Mouse (Mus musculus): ENCODE measurements at regions not wholly inside any gene's neighbourhood (a gene's known extent, or its start where the extent isn't known, plus 50 kb on each side); places are given as distances from the start of the nearest gene placed in this dataset.

DNA sequence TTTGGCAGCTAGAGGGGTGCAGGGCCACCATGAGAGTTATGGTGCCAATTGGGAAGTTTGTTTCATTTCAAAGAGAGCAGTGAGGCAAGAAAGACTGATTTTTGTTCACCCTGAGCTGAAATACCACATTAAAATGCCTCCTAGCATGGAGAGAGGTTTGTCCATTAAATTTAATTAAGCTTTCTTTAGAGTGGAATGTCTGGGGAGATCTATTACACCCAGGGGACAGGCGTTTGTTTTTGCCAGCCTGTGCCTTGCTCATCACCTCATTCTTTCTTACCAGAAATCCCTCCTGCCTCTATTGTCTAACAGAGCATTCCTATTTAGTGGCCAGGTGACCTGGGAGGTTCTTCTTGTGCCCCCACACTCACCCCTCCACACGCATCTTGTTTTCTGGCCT, 55.2 kb upstream of the Rcn1 start:
- Histone ChIP-seq H3K27ac (no peak overlapping the region), H3K36me3 (replicated peaks) (no peaks in the 10 kb centered on the region), H3K9ac (no peak overlapping the region), H3K27me3 (no peaks in the 10 kb centered on the region), H3K4me3 (replicated peaks) (no peak overlapping the region), H3K9me3 (no peaks in the 10 kb centered on the region), H3K4me2 (no peak overlapping the region), H3K4me1 (no peaks in the 10 kb centered on the region)
- no peak for ATAC-seq (ENCODE audit: low FRiP score)
- WGBS, result 59% methylated on average over 2 of the region's 2 CpGs

DNA sequence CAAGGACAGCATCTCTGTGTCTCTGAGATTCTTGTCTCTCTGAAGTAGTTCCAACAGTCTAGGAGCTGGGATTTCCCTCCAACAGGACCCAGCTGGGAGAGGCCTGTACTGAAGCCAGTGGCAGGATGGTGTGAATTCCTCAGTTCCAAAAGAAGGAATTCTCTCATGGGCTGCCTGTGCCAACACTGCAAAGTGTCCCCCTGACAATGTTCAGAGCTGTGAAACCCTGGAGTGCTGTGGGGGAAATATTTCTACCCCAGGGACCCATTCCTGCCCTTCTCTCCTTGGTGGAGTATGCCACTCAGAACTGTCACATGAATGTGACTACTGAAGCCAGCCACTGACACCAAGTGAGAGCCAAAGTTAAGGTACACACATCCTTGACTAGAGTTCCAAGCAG, 55.7 kb upstream of the Rcn1 start:
- Histone ChIP-seq H3K9me3 (no peaks in the 10 kb centered on the region), H3K4me2 (no peak overlapping the region), H3K4me1 (no peaks in the 10 kb centered on the region), H3K36me3 (replicated peaks) (no peaks in the 10 kb centered on the region), H3K4me3 (replicated peaks) (no peak overlapping the region), H3K27ac (no peak overlapping the region), H3K27me3 (no peaks in the 10 kb centered on the region), H3K9ac (no peak overlapping the region)
- no peak for ATAC-seq (ENCODE audit: low FRiP score)

DNA sequence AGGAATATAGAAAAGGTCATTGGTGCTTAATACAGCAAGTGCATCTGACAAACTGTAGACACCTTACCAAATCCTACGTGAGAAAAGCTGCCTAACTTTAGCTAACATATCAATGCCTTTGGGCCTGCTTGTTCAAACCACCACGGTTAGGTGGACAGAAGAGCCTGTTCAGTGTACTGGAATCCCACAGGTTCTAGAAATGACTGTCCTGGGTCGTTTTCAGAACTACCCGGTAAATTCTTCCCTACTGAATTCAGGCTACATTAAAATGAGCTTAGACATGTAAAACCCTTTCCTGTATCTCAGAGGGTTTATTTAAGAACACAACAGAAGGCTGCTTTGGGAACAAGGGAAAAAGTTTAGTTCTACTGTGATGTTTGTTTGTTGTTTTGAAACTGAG, 59.5 kb upstream of the Rcn1 start:
- no peak for ATAC-seq (ENCODE audit: low FRiP score)
- WGBS, result 91% methylated on average over 4 of the region's 4 CpGs

DNA sequence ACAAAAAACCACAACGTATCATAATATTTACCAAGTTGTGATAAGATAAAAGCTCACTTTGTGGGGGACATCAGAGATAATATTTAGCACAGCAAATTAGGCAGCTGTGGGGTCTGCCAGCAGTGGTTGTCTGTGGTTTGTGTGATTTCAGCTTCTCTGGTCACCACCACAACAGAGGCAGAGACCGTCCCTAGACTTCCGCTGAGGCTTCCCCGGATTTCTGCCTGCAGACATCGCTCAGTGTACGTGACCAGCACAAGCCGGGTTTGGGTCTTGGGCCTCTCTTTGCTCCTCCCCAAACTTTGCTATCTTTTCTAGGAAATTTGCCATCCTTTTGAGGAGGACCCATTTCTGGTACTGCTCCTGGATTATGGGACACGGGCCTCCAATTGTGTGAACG, 60.4 kb upstream of the Rcn1 start:
- no peaks in the 10 kb centered on the region for H3K4me1 ChIP-seq
- ATAC-seq (ENCODE audit: low FRiP score), result no peak
- no peak overlapping the region for H3K4me2 ChIP-seq
- H3K36me3 ChIP-seq (replicated peaks), result no peaks in the 10 kb centered on the region
- no peaks in the 10 kb centered on the region for H3K9me3 ChIP-seq
- 74% methylated on average over 9 of the region's 9 CpGs for WGBS
- peaks cover 3% of the 10 kb centered on the region for H3K27me3 ChIP-seq
- no peak overlapping the region for H3K4me3 ChIP-seq (replicated peaks)
- H3K9ac ChIP-seq, result no peak overlapping the region
- H3K27ac ChIP-seq, result no peak overlapping the region

More for the DNA sequence above, 59.5 kb upstream of the Rcn1 start:
- Histone ChIP-seq H3K9me3 (no peaks in the 10 kb centered on the region), H3K9ac (no peak overlapping the region), H3K4me1 (no peaks in the 10 kb centered on the region), H3K4me3 (replicated peaks) (no peak overlapping the region), H3K36me3 (replicated peaks) (no peaks in the 10 kb centered on the region), H3K4me2 (no peak overlapping the region), H3K27ac (no peak overlapping the region), H3K27me3 (peaks cover 3% of the 10 kb centered on the region)

DNA sequence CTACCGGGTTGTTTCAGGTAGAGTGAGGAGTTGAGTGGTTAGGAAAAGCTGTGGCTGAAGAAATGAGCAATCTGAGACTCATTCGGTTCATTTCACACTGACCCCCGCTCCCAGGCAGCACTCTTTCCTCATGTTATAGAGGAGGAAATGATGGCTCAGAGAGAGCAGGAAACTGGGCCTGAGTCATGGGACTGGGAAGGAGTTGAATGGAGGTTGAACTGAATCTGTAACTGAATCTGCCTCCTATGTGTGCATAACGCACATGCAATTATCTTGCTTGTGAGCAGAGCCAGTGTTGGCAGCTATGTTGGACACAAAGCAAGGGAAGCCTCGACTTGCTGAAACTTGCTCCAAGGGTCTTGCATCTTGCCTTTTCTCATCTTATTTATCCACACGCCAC, 66.5 kb upstream of the Rcn1 start:
- Histone ChIP-seq H3K27ac (no peak overlapping the region), H3K36me3 (replicated peaks) (no peaks in the 10 kb centered on the region), H3K4me1 (no peaks in the 10 kb centered on the region), H3K9me3 (no peaks in the 10 kb centered on the region), H3K4me3 (replicated peaks) (no peak overlapping the region), H3K27me3 (peaks cover 16% of the 10 kb centered on the region), H3K9ac (no peak overlapping the region), H3K4me2 (no peak overlapping the region)
- ATAC-seq (ENCODE audit: low FRiP score), result no peak
- 86% methylated on average over 6 of the region's 6 CpGs for WGBS

DNA sequence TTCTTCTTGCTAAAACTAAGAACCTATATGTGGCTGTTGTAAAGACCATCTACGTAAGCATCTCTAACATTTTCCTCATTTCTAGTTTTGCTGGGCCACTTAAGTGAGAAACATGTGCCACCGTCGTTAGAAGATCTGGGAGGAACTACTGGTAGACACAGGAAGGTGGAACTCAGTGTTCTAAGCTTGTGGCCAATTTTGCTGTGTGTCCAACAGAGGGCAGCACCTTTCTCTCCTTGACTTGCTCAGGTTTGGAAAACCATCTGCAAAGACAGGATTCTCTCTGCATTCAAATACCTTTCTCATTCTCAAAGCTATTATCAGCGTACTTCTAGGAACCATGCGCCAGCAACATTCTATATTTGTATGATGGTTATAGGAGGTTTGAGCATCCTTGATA, 69.8 kb upstream of the Rcn1 start:
- Histone ChIP-seq H3K36me3 (replicated peaks) (no peaks in the 10 kb centered on the region), H3K27ac (no peak overlapping the region), H3K27me3 (peaks cover 17% of the 10 kb centered on the region; the same call in 1 of the 2 replicates), H3K4me2 (no peak overlapping the region), H3K4me3 (replicated peaks) (no peak overlapping the region), H3K9ac (no peak overlapping the region), H3K9me3 (no peaks in the 10 kb centered on the region), H3K4me1 (no peaks in the 10 kb centered on the region)
- 32% methylated on average over 5 of the region's 5 CpGs for WGBS
- peak; percentile 39; the same call in 1 of the 2 replicates for ATAC-seq (ENCODE audit: low FRiP score)

DNA sequence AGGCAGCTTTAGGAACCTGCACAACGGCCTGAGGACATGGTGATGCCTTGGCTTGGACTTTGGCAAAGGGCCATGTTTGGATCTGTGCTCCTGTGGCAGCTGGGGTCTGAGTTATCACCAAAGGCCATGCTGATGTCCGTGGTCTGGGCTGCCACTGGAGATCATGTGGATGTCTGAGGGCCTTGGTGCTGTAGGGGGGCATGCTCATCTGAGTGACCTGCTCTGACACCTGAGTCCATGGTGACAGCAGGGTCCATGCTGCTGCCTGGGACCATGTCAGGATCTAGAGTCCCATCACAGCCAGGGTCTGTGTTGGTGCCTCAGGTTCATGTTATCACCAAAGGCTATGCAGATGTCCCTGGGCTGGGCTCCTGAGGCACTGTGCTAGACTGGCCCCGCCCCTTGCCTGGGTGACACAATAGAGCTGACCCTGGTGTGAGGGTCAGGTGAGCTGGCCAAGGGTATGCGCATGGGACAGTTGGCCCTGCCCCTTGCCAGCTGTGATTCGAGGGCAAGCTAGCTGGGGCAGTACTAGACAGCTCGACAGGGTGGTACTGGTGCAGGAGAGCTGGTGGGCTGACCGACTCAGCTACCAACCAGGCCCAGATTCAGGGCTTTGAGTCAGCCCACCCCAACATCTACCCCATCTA, 77.0 kb upstream of the Rcn1 start:
- Histone ChIP-seq H3K9me3 (no peaks in the 10 kb centered on the region), H3K4me2 (no peak overlapping the region), H3K4me1 (no peaks in the 10 kb centered on the region), H3K27me3 (0 out of 2 replicates have a peak, but pooled peaks cover 3% of the 10 kb centered on the region), H3K4me3 (replicated peaks) (no peak overlapping the region), H3K36me3 (replicated peaks) (no peaks in the 10 kb centered on the region), H3K9ac (no peak overlapping the region), H3K27ac (no peak overlapping the region)
- no peak for ATAC-seq (ENCODE audit: low FRiP score)
- 82% methylated on average over 7 of the region's 7 CpGs for WGBS

DNA sequence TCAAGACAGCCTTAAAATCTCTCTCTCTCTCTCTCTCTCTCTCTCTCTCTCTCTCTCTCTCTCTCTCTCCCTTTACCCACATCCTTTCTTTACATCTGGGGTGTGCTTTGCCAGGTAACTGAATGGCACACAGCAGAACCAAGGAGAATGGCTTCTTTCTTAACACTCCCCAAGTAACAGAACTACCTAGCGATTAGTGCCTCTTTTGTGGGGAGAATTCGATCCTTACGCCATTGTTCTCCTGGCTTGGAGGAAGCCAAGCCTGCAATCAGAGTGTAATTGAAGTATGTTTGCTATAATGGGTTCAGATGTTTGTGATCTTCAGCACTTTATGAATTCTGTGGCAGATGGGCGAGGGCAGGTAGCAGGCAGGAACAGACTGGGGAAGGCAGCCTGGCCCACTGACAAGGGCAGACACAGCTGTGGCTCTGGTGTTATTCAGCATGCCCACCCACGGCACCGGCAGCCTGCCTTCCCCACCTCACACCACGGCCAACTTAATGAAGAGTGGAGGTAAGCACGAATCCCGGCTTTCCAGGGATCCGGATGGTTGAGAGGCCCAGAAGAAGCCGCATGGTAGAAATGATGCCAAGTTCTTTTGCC, 83.0 kb upstream of the Rcn1 start:
- 52% methylated on average over 11 of the region's 11 CpGs for WGBS
- ATAC-seq (ENCODE audit: low FRiP score), result 0 out of 2 replicates have a peak, but pooled peaks have one; percentile 36
- no peak overlapping the region for H3K27ac ChIP-seq

DNA sequence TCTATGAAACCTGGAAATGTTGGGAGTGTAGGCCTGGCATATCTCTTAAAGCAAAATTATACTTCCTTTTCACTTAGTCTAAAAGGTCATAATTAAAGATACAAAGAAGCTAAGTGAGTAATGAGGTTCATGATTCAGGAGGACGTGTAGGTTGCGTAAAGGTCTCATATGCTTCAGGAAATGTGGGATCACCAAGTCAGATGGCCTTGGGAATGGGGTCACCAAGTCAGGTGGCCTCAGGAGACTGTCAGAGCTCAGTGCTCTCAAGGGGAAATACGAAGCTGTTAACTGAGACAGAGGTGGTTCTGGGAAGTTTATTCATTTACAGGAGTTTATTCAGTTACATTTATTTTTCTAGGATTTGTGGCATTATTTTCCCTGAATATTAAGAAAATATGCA, 85.4 kb upstream of the Rcn1 start:
- no peak overlapping the region for H3K9ac ChIP-seq
- no peak for ATAC-seq (ENCODE audit: low FRiP score)
- H3K9me3 ChIP-seq, result no peaks in the 10 kb centered on the region
- WGBS, result 81% methylated on average over 3 of the region's 3 CpGs
- no peak overlapping the region for H3K27ac ChIP-seq
- H3K36me3 ChIP-seq (replicated peaks), result no peaks in the 10 kb centered on the region
- no peak overlapping the region for H3K4me2 ChIP-seq
- H3K4me1 ChIP-seq, result peaks cover 2% of the 10 kb centered on the region; the same call in 1 of the 2 replicates
- H3K27me3 ChIP-seq, result no peaks in the 10 kb centered on the region
- no peak overlapping the region for H3K4me3 ChIP-seq (replicated peaks)

More for the DNA sequence above, 83.0 kb upstream of the Rcn1 start:
- Histone ChIP-seq H3K4me2 (no peak overlapping the region), H3K4me3 (replicated peaks) (no peak overlapping the region), H3K27me3 (no peaks in the 10 kb centered on the region), H3K9me3 (no peaks in the 10 kb centered on the region), H3K4me1 (peaks cover 2% of the 10 kb centered on the region; the same call in 1 of the 2 replicates), H3K36me3 (replicated peaks) (no peaks in the 10 kb centered on the region), H3K9ac (no peak overlapping the region)

DNA sequence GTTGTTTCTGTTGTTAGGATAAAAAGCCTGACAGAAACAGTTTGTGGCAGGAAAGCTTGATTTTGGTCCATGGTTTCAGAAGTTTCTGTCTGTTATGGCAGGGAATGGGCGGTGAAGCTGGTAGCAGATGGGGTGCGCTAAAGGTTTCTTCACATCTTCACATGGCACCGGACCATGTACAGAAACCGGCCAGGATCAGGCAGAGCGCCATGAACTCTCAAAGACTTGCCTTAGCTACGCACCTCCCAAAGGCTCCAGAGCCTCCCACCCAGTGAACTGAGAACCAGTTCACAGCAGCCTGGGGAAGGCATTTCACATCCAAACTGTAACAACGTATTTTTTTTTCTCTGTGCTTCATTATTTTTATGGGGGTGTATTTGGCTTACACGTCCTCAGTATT, 86.2 kb upstream of the Rcn1 start:
- H3K36me3 ChIP-seq (replicated peaks), result no peaks in the 10 kb centered on the region
- WGBS, result 91% methylated on average over 8 of the region's 8 CpGs
- no peaks in the 10 kb centered on the region for H3K9me3 ChIP-seq
- H3K9ac ChIP-seq, result no peak overlapping the region
- peaks cover 2% of the 10 kb centered on the region; the same call in 1 of the 2 replicates for H3K4me1 ChIP-seq
- H3K4me3 ChIP-seq (replicated peaks), result no peak overlapping the region
- no peak overlapping the region for H3K27ac ChIP-seq
- no peaks in the 10 kb centered on the region for H3K27me3 ChIP-seq
- no peak for ATAC-seq (ENCODE audit: low FRiP score)
- H3K4me2 ChIP-seq, result no peak overlapping the region

DNA sequence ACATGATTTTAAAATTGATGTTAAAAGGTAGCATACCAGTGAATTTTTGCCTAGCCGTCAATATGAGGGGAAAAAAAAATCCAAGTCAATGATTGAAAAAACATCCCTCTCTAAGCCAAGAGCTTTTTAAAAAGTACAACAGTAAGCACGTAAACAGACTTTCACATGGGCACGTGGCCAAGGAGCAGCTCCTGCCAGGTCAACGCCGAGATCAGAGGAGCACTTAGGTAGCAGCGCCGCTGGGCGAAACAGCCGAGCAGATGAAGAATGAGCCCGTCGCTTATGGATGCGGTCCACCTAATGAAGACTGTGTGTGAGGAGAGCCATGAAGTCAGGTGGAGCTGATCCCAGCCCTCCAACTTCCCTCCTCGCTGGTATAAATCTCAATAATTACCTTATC, 96.7 kb upstream of the Rcn1 start:
- H3K36me3 ChIP-seq (replicated peaks), result no peaks in the 10 kb centered on the region
- no peak for ATAC-seq (ENCODE audit: low FRiP score)
- no peak overlapping the region for H3K4me3 ChIP-seq (replicated peaks)
- no peaks in the 10 kb centered on the region for H3K27me3 ChIP-seq
- H3K27ac ChIP-seq, result no peak overlapping the region
- WGBS, result 86% methylated on average over 13 of the region's 13 CpGs
- no peak overlapping the region for H3K4me2 ChIP-seq
- no peaks in the 10 kb centered on the region for H3K9me3 ChIP-seq
- no peaks in the 10 kb centered on the region for H3K4me1 ChIP-seq
- no peak overlapping the region for H3K9ac ChIP-seq

DNA sequence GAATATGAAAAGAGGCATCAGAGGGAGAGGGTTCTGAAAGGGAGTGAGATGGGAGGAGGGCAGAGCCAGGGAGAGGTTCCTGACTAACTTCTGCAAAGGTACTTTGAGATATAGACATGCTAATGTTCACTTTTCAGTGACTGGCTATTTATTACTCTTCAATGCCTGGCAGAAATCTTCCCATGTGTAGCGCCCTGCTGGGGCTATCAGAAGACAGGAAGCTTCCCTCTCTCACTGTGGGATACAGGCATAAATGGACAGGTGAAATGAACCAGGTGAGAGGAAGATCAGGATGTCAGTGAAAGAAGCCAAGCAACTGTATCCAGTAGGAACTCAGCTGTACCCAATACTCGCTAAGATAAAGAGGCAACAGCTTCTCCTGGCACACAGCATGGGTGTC, 105.1 kb upstream of the Rcn1 start:
- Histone ChIP-seq H3K4me1 (no peaks in the 10 kb centered on the region; the same call in 1 of the 2 replicates), H3K27me3 (peaks cover under 1% of the 10 kb centered on the region; the same call in 1 of the 2 replicates), H3K9me3 (no peaks in the 10 kb centered on the region), H3K36me3 (replicated peaks) (no peaks in the 10 kb centered on the region), H3K4me2 (no peak overlapping the region), H3K9ac (no peak overlapping the region), H3K27ac (no peak overlapping the region), H3K4me3 (replicated peaks) (no peak overlapping the region)
- no peak for ATAC-seq (ENCODE audit: low FRiP score)
- 67% methylated on average over 2 of the region's 2 CpGs for WGBS

DNA sequence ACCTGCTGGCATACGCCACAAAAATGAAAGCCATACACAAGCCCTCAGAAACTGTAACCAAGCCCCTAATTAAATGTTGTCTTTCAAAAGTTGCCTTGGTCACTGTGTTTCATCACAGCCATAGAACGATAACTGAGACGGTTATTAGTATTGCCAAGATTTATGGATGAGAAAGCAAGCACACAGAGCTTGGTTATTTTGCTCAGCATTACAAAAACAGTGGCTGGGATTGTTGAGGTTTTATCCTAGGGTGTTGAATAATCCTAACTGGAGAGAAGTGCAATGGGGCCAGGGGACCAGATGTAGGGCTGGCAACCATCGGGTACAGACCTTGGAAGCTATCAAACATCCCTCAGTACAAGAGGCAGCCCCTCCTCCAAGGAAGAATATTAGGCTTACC, 106.4 kb upstream of the Rcn1 start:
- H3K4me2 ChIP-seq, result no peak overlapping the region
- no peaks in the 10 kb centered on the region for H3K9me3 ChIP-seq
- peaks cover 6% of the 10 kb centered on the region for H3K27me3 ChIP-seq
- H3K36me3 ChIP-seq (replicated peaks), result no peaks in the 10 kb centered on the region
- H3K4me3 ChIP-seq (replicated peaks), result no peak overlapping the region
- no peak for ATAC-seq (ENCODE audit: low FRiP score)
- no peak overlapping the region for H3K27ac ChIP-seq
- 90% methylated on average over 4 of the region's 4 CpGs for WGBS
- no peak overlapping the region for H3K9ac ChIP-seq
- no peaks in the 10 kb centered on the region; the same call in 1 of the 2 replicates for H3K4me1 ChIP-seq
